Mouse (Mus musculus) intestine, embryonic 15.5 days (tissue): Measurements from ENCODE around the gene Sod1. TPM values are rescaled to one million over a fixed set of nuclear protein-coding genes. Genes with fewer than 3 reads are reported as not detected.
"Not testable (repeated sequence)": the region's sequence is repeated elsewhere in the genome, so short reads cannot be mapped to it uniquely, and the experiment has no call there.

ENCODE experiments used
- ATAC-seq: fragments of 200-750 bp; cut with Nextera tagmentation; 2 replicates; pipeline ENCODE4 v1.8.0; 2017; ENCODE audit warnings: moderate TSS enrichment, moderate library complexity
- H3K27ac ChIP-seq: fragments of 300-500 bp; sonication (generic); 2 replicates; pipeline ENCODE4 v1.5.1; 2015; ENCODE audit warnings: mild to moderate bottlenecking, inconsistent platforms
- H3K27me3 ChIP-seq: fragments of 300-500 bp; sonication (generic); replicated peaks from 2 replicates; pipeline ENCODE4 v1.6.1; 2015; ENCODE audit warnings: inconsistent platforms
- H3K36me3 ChIP-seq: fragments of 300-500 bp; sonication (generic); 2 replicates; pipeline ENCODE4 v1.6.1; 2015; ENCODE audit warnings: inconsistent platforms
- H3K4me1 ChIP-seq: fragments of 300-500 bp; sonication (generic); replicated peaks from 2 replicates; pipeline ENCODE4 v1.6.1; 2015; ENCODE audit warnings: inconsistent platforms
- H3K4me2 ChIP-seq: fragments of 300-500 bp; sonication (generic); replicated peaks from 2 replicates; pipeline ENCODE4 v1.6.1; 2015; ENCODE audit warnings: mild to moderate bottlenecking, inconsistent platforms
- H3K4me3 ChIP-seq: fragments of 300-500 bp; sonication (generic); replicated peaks from 2 replicates; pipeline ENCODE4 v1.5.1; 2015; ENCODE audit warnings: inconsistent platforms
- H3K9ac ChIP-seq: fragments of 300-500 bp; sonication (generic); 2 replicates; pipeline ENCODE4 v1.6.1; 2015; ENCODE audit warnings: inconsistent platforms
- H3K9me3 ChIP-seq: fragments of 300-500 bp; sonication (generic); 2 replicates; pipeline ENCODE4 v1.6.1; 2016; ENCODE audit warnings: inconsistent platforms
- whole genome bisulfite sequencing: fragments of 180-500 bp; shearing (Covaris S2); methylation state at CpG from one replicate; pipeline ENCODE4 v1.1.7; 2015; 5-methylcytosine and 5-hydroxymethylcytosine counted together
- polyA plus RNA-seq: library from polyadenylated mRNA; unstranded; fragments of >200 nt; fragmentation: Nextera tagmentation; extraction: Ambion mirVana; gene quantifications from 2 replicates; pipeline ENCODE4 v1.2.1, GENCODE M21; 2015

Sod1 gene
- polyA plus RNA-seq, 1 experiment from 2014 or later: 1,265 TPM

DNA sequence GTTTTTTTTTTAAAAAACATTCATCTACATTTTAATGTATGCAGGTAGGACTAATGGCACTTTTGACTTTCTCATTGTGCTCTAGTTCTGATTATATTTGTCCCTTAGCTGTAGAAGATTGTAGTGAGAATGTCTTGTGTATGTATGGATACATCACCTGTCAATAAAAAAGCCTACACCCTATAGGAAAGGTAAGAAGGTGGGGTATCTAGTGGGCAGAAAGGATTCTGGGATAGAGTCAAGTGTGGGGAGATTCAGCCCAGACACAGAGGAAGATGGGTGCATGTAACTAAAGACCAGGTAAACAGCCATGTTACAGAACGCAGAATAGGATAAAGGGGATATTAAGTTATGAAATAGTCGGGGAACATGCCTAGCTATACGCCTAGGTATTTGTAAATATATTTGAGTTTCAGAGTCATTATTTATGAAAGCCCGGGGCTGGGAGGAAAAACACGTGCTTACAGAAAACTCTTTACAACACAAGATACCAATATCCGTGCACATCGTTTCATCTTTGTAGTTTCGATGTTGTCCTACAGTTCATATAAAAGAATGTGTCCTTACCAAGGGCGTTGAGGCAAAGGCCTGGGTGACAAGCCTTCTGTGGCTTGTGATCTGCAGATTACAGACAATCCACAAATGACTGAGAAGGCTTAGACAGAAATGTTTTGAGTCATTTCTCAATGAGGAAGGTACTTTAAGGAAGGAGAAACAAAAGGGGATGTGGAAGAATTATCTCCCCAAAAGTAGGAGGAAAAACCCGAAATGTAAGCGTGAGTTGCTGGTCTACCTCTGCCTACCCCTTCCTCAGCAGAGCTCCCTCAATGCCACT, 5.6 kb upstream of the Sod1 start:
- H3K36me3 ChIP-seq: no peaks in the 10 kb centered on the region
- no peak for ATAC-seq
- no peak overlapping the region for H3K4me2 ChIP-seq
- H3K27me3 ChIP-seq: no peaks in the 10 kb centered on the region
- no peak overlapping the region for H3K9ac ChIP-seq
- no peak overlapping the region for H3K27ac ChIP-seq
- WGBS: 92% methylated on average over 11 of the region's 11 CpGs
- H3K4me1 ChIP-seq: peaks cover 17% of the 10 kb centered on the region; the same call in 1 of the 2 replicates
- no peaks in the 10 kb centered on the region for H3K9me3 ChIP-seq
- H3K4me3 ChIP-seq: no peak overlapping the region

DNA sequence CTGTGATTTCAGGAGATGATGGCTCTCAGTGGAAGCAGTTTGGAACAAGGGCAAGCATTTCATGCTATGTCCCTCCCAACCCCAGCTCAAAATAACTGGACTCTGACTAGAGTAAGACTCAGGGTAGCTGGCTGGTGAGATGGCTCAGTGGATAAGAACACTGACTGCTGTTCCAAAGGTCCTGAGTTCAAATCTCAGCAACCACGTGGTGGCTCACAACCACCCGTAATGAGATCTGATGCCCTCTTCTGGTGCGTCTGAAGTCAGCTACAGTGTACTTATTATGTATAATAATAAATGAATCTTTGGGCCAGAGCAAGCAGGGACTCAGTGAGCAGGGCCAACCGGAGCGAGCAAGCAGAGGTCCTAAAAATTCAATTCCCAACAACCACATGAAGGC, 4.7 kb upstream of the Sod1 start:
- not testable (repeated sequence) for H3K9me3 ChIP-seq, H3K27me3 ChIP-seq, H3K4me2 ChIP-seq, H3K36me3 ChIP-seq, H3K4me3 ChIP-seq, ATAC-seq, H3K9ac ChIP-seq, H3K27ac ChIP-seq
- 86% methylated on average over 5 of the region's 5 CpGs for WGBS
- H3K4me1 ChIP-seq: peaks cover 17% of the 10 kb centered on the region; the same call in 1 of the 2 replicates

GRCm38 (mm10) chr16:90216414-90216813, 4.1 kb upstream of the Sod1 start:
- ATAC-seq: peak; percentile 49
- peak overlapping the region; percentile 51; the same call in 1 of the 2 replicates for H3K27ac ChIP-seq

DNA sequence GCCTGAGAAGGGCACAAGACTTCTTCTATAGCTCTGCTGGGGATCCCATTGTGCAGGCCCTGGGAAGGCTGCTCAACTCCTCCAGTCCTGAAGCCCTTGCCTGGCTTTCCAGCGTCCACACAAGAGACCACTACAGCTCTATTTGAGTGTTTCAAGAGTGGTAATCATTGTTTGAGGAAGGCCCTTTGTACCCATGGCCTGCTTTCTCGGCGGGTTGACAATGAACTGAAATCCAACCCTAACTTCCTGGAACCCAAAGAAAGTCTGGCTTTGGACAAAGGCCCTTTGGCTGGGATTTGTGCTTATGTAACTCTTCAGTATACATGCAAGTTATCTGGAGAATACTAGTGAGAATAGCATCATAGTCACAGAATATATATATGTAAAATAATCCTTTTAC, 3.2 kb upstream of the Sod1 start:
- Histone ChIP-seq H3K9me3 (no peaks in the 10 kb centered on the region), H3K27ac (peak overlapping the region; percentile 40; the same call in 1 of the 2 replicates), H3K4me1 (peaks cover 14% of the 10 kb centered on the region), H3K4me3 (no peak overlapping the region), H3K36me3 (no peaks in the 10 kb centered on the region), H3K4me2 (no peak overlapping the region), H3K27me3 (no peaks in the 10 kb centered on the region), H3K9ac (no peak overlapping the region)
- ATAC-seq: no peak
- WGBS: 46% methylated on average over 3 of the region's 3 CpGs

More at GRCm38 (mm10) chr16:90216414-90216813, 4.1 kb upstream of the Sod1 start:
- Histone ChIP-seq H3K9ac (no peak overlapping the region), H3K9me3 (no peaks in the 10 kb centered on the region), H3K4me2 (no peak overlapping the region), H3K36me3 (no peaks in the 10 kb centered on the region), H3K4me3 (no peak overlapping the region), H3K27me3 (no peaks in the 10 kb centered on the region), H3K4me1 (peaks cover 14% of the 10 kb centered on the region; the same call in 1 of the 2 replicates)
- WGBS: 78% methylated on average over 2 of the region's 2 CpGs

DNA sequence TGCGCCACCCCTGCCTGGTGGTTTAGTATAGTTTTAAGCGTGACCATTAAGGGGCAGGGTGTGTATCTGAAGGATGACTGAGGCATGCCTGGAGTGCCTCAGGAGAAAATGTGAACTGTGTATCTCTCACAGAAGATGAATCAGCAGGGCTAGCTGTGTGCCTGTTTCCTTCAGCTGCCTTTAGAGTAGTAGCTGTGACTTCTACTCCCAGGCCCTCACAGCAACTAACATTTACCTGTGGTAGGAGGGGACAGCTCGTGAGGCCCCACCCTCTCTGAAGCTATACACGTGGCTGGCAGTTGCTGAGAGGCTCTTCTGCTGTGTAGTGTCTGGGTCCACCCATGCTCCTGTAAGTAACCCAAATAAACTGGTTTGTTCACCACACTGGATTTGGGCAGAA, 2.6 kb upstream of the Sod1 start:
- Histone ChIP-seq H3K9me3 (no peaks in the 10 kb centered on the region), H3K4me1 (peaks cover 16% of the 10 kb centered on the region), H3K4me3 (no peak overlapping the region), H3K4me2 (no peak overlapping the region), H3K36me3 (no peaks in the 10 kb centered on the region), H3K9ac (no peak overlapping the region), H3K27ac (no peak overlapping the region), H3K27me3 (no peaks in the 10 kb centered on the region)
- WGBS: 52% methylated on average over 4 of the region's 4 CpGs
- no peak for ATAC-seq

- H3K27me3 ChIP-seq, H3K36me3 ChIP-seq, H3K27ac ChIP-seq, H3K9ac ChIP-seq, H3K9me3 ChIP-seq, ATAC-seq, H3K4me2 ChIP-seq, H3K4me3 ChIP-seq: not testable (repeated sequence)
- WGBS: 60% methylated on average over 4 of the region's 4 CpGs
- peaks cover 16% of the 10 kb centered on the region for H3K4me1 ChIP-seq
These were observed 1.1 kb upstream of the Sod1 start for GRCm38 (mm10) chr16:90219445-90219844.

DNA sequence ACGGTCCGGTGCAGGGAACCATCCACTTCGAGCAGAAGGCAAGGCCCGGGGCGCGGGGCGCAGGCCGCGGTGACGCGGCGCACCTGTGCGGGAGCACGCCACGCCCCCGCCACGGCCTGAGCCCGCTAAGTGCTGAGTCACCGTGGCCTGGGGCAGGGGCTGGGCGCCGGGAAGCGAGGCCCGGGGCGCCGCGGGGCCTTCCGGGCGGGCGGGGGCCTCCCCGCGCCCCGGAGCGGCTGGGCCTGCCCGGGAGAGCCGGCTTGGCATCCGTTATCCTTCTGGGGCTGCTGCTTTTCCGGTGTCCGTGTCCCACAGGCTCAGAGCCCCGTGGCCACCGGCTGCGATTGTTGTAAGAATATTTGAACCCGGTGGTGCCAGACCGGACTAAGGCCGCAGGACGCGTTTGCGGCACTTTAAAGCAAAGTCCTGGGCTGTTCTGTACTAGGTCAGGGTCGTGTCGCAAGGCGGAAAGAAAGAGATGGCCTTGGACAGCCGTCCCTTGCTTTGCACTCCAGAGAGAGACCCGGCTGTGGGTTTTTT, 408 bp downstream of the Sod1 start:
- Histone ChIP-seq H3K9ac (peak overlapping the region; percentile 93), H3K4me3 (peak overlapping the region; percentile 98), H3K27ac (peak overlapping the region; percentile 93), H3K36me3 (peaks cover 14% of the 10 kb centered on the region), H3K4me2 (peak overlapping the region; percentile 56), H3K4me1 (peaks cover 16% of the 10 kb centered on the region), H3K9me3 (no peaks in the 10 kb centered on the region), H3K27me3 (no peaks in the 10 kb centered on the region)
- WGBS: under 1% methylated on average over 52 of the region's 52 CpGs
- peak; percentile 85 for ATAC-seq

DNA sequence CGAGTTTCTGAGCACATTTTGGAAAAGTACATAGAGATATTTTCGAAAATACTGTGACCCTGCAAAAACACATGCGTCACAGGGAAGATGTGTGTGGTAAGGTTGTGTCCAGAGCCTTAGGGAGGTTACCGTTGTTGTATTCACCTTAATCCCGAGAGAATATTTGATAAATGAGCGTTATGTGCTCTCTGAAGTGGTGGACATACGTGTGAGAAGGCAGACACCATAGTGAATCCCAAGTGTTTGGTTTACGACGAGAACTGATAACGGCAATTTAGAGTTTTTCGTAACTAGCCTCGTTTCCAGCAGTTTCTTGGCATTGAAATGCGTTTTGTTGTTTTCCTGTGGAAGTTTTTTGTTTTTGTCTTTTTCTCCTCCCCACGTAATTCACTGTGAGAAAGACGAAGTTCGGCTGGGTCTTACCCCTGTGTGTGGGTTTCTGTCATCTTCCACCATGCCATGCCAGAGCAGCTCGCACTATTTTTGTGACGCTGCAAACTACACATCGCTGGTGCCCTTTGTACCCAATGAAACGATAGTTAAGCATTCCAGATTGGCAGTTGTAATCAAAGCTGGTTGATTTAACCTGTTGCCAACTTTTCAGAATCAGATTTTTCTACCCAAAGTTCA, 1.0 kb downstream of the Sod1 start:
- Histone ChIP-seq H3K27me3 (no peaks in the 10 kb centered on the region), H3K9ac (peak overlapping the region; percentile 93), H3K4me3 (peak overlapping the region; percentile 98), H3K36me3 (peaks cover 14% of the 10 kb centered on the region), H3K4me2 (peak overlapping the region; percentile 56), H3K9me3 (no peaks in the 10 kb centered on the region), H3K4me1 (peaks cover 13% of the 10 kb centered on the region), H3K27ac (peak overlapping the region; percentile 93)
- ATAC-seq: no peak; the same call in 1 of the 2 replicates
- WGBS: 2% methylated on average over 20 of the region's 20 CpGs

DNA sequence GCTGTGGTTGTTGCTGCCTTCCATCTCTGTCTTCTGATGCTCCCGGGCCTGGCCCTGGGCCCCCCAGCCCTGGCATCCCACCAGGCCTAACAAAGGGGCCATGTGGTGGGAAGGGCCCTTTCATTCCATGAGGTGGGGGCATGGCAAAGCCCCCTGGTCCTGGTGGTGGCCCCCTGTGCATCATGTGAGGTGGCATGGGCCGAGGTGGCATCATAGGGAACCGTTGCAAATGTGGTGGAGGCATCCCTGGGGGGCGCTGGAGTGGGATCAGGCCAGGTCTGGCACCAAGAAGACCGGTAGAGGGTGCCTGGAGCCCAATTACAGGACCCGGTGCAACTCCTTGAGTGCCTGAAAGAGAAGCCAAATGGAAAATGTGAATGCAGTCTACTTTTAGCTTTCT, 9.3 kb downstream of the Sod1 start:
- H3K4me3 ChIP-seq: no peak overlapping the region
- ATAC-seq: no peak
- H3K9ac ChIP-seq: no peak overlapping the region
- 79% methylated on average over 6 of the region's 6 CpGs for WGBS
- H3K4me1 ChIP-seq: no peaks in the 10 kb centered on the region
- no peaks in the 10 kb centered on the region for H3K9me3 ChIP-seq
- H3K36me3 ChIP-seq: peaks cover 23% of the 10 kb centered on the region
- no peaks in the 10 kb centered on the region for H3K27me3 ChIP-seq
- H3K27ac ChIP-seq: no peak overlapping the region
- no peak overlapping the region for H3K4me2 ChIP-seq

DNA sequence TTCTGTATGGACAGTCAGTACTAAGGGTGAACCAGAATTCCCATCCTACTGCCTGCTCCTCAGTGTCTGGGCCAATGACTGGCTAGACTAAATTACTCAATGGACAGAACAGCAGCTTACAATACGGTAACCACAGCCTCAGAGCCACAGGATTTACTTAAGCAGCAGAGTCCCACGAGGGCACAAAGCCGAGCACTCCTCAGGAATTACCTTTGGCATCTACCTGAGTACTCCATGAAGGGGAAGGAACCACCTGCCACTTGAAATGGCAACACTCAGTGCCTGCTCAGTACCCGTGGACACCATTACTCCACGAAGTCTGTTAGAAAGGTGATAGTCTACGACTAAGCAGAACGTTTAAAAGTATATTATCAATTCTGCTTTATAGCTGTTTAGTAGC, 10.7 kb downstream of the Sod1 start:
- 87% methylated on average over 7 of the region's 7 CpGs for WGBS
- no peak for ATAC-seq
- Histone ChIP-seq H3K4me3 (no peak overlapping the region), H3K4me2 (no peak overlapping the region), H3K36me3 (peaks cover 16% of the 10 kb centered on the region), H3K9me3 (no peaks in the 10 kb centered on the region), H3K9ac (no peak overlapping the region), H3K27me3 (no peaks in the 10 kb centered on the region), H3K27ac (no peak overlapping the region), H3K4me1 (no peaks in the 10 kb centered on the region)

- Histone ChIP-seq H3K4me2 (no peak overlapping the region), H3K4me1 (no peaks in the 10 kb centered on the region)
These were observed 13.1 kb downstream of the Sod1 start for GRCm38 (mm10) chr16:90233702-90234101.

DNA sequence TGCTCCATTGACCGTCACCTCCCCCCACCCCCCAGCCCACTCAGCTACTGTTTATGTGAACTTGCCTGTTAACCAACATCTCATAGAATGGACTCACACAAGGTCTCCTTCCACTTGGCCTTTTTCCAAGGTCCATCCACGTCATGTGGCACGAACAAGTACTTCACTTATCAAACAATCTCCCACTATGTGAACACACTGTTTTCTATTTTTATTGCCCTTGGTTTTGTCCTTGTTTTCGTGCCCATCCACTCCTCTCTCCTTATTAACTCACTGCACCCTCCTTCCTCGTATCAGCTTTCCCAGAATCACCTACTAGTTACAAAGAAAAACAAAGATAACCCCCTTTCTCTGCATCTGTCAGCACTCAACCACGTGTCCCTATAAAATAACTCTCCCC, 14.1 kb downstream of the Sod1 start:
- 62% methylated on average over 6 of the region's 6 CpGs for WGBS
- H3K27ac ChIP-seq: no peak overlapping the region
- no peak overlapping the region for H3K9ac ChIP-seq
- no peaks in the 10 kb centered on the region for H3K9me3 ChIP-seq
- H3K4me1 ChIP-seq: no peaks in the 10 kb centered on the region
- peaks cover 16% of the 10 kb centered on the region for H3K36me3 ChIP-seq
- H3K27me3 ChIP-seq: no peaks in the 10 kb centered on the region
- no peak overlapping the region for H3K4me2 ChIP-seq
- H3K4me3 ChIP-seq: no peak overlapping the region
- no peak for ATAC-seq

More at GRCm38 (mm10) chr16:90233702-90234101, 13.1 kb downstream of the Sod1 start:
- Histone ChIP-seq H3K36me3 (peaks cover 11% of the 10 kb centered on the region), H3K27ac (no peak overlapping the region), H3K4me3 (no peak overlapping the region), H3K9ac (no peak overlapping the region), H3K9me3 (no peaks in the 10 kb centered on the region), H3K27me3 (no peaks in the 10 kb centered on the region)
- no peak for ATAC-seq
- 93% methylated on average over 10 of the region's 10 CpGs for WGBS
